Mouse (Mus musculus) midbrain, embryonic 12.5 days (tissue): ENCODE measurements around the gene Dusp27. TPM values are rescaled to one million over a fixed set of nuclear protein-coding genes. Genes with fewer than 3 reads are reported as not detected.
"Not testable (repeated sequence)": the region's sequence is repeated elsewhere in the genome, so short reads cannot be mapped to it uniquely, and the experiment has no call there.

Experiments used
- ATAC-seq: fragments of 200-750 bp; cut with Nextera tagmentation; 2 replicates; pipeline ENCODE4 v1.8.0; 2017; ENCODE audit warnings: low read depth, moderate TSS enrichment, moderate library complexity; ENCODE audit not compliant: low FRiP score
- H3K27ac ChIP-seq: fragments of 300-500 bp; sonication (generic); replicated peaks from 2 replicates; pipeline ENCODE4 v1.5.1; 2016; ENCODE audit warnings: mild to moderate bottlenecking
- H3K27me3 ChIP-seq: fragments of 300-500 bp; sonication (generic); 2 replicates; pipeline ENCODE4 v1.6.1; 2016; ENCODE audit warnings: mild to moderate bottlenecking
- H3K36me3 ChIP-seq: fragments of 300-500 bp; sonication (generic); 2 replicates; pipeline ENCODE4 v1.6.1; 2016
- H3K4me1 ChIP-seq: fragments of 300-500 bp; sonication (generic); 2 replicates; pipeline ENCODE4 v1.6.1; 2016
- H3K4me2 ChIP-seq: fragments of 300-500 bp; sonication (generic); replicated peaks from 2 replicates; pipeline ENCODE4 v1.6.1; 2016; ENCODE audit warnings: mild to moderate bottlenecking, moderate library complexity
- H3K4me3 ChIP-seq: fragments of 300-500 bp; sonication (generic); 2 replicates; pipeline ENCODE4 v1.5.1; 2016; ENCODE audit warnings: mild to moderate bottlenecking
- H3K9ac ChIP-seq: fragments of 300-500 bp; sonication (generic); replicated peaks from 2 replicates; pipeline ENCODE4 v1.6.1; 2016; ENCODE audit warnings: mild to moderate bottlenecking, moderate library complexity
- H3K9me3 ChIP-seq: fragments of 300-500 bp; sonication (generic); 2 replicates; pipeline ENCODE4 v1.6.1; 2016; ENCODE audit warnings: mild to moderate bottlenecking
- WGBS: fragments of 180-500 bp; shearing (Covaris S2); methylation state at CpG from one replicate; pipeline ENCODE4 v1.1.7; 2016; 5-methylcytosine and 5-hydroxymethylcytosine counted together
- polyA plus RNA-seq: library from polyadenylated mRNA; unstranded; fragments of >200 nt; fragmentation: Nextera tagmentation; extraction: Ambion mirVana; gene quantifications from 2 replicates; pipeline ENCODE4 v1.2.1, GENCODE M21; 2016

The Dusp27 gene
- polyA plus RNA-seq, 1 experiment from 2014 or later, result 3.0 TPM

DNA sequence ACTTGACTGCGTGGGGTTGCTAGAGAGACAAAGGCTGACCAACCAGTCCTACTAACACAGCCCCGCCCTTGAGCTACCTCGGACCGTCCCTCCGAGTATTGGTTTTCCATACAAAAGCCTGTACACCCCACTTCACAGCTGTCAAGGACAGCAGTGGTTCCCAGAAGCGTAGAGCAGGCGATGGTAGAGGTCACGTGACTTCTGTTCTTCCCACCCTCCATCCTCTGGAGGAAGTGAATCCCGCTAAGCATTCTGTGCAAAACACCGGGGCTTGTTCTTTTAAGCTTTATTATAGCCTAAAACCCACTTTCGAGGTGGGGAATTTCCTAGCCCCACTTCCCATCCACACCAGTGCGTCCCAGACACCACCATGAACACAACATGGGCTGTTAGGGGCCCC is 30.0 kb upstream of the Dusp27 start:
- Histone ChIP-seq H3K27me3 (peaks cover 51% of the 10 kb centered on the region), H3K4me2 (no peak overlapping the region), H3K27ac (no peak overlapping the region), H3K4me3 (no peak overlapping the region), H3K36me3 (no peaks in the 10 kb centered on the region), H3K4me1 (peaks cover 5% of the 10 kb centered on the region; the same call in 1 of the 2 replicates), H3K9ac (no peak overlapping the region), H3K9me3 (no peaks in the 10 kb centered on the region)
- WGBS, result 87% methylated on average over 12 of the region's 12 CpGs
- no peak for ATAC-seq

DNA sequence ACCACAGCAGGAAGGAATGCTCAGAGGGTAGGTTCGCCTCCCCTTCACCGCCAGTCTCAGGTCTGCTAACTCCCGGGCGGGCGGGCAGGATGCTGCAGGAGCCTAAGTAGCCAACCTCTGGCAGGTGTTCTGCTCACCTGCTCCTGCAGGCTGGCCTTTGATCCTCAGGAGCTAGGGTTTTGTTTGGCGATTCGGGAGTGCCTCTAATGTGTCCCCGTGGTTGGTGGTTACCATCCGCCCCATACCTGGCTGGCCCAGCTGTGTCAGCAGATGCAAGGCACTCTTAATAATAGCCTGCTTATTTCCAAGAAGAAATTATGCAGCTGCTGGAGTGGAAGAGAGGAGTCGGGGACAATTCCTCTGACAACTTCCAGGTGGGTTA is 27.4 kb upstream of the Dusp27 start:
- Histone ChIP-seq H3K4me3 (no peak overlapping the region), H3K9ac (no peak overlapping the region), H3K36me3 (no peaks in the 10 kb centered on the region), H3K27ac (no peak overlapping the region), H3K4me2 (no peak overlapping the region), H3K27me3 (peaks cover 49% of the 10 kb centered on the region), H3K4me1 (peaks cover 7% of the 10 kb centered on the region; the same call in 1 of the 2 replicates), H3K9me3 (no peaks in the 10 kb centered on the region)
- WGBS, result 55% methylated on average over 10 of the region's 10 CpGs
- no peak for ATAC-seq

DNA sequence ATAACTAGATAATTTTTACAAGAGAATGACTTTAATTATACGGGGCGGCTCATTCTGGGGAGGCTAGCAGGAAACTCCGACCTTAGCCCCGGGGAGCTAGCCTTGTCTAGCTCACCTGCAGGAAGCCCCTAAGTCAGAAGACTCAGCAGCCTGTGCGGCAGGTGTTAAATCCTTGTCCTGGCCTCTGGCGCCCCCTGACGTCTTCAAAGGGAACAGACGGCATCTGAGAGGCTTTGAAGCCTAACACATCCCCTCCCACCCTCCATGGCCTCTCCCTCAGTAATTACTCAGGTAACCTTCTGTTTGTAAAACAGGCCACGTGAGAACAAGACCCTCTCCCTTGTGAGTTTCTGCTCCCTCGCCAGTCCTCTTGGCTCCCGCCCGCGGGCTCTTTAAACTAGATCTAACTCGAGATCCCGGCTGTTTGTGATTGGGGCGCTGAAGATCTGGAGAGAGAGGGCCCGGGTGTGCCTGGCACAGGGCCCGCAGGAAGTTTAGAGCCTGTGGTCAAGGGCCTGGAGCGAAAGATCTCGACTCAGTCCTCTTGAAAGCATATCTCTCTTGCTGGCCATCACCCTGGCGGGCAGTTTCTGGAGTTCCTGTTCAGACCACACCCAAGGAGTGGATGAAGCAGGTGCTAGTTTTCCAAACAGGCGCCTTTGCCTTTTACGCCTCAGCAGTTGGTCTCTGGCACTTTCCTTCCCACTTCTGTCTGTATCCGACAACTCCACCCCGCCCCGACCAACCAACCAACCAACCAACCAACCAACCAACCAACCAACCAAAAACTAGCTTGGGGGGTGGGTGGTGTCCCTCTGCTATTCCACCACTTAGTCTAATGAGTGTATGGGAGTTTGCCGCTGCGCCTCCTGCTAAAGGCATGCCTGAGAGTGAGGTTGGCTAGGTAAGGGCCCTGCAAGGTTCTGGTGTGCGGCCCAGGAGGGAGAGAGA is 26.7 kb upstream of the Dusp27 start:
- H3K4me2 ChIP-seq, result peak overlapping the region; percentile 40
- H3K27me3 ChIP-seq, result peaks cover 43% of the 10 kb centered on the region

DNA sequence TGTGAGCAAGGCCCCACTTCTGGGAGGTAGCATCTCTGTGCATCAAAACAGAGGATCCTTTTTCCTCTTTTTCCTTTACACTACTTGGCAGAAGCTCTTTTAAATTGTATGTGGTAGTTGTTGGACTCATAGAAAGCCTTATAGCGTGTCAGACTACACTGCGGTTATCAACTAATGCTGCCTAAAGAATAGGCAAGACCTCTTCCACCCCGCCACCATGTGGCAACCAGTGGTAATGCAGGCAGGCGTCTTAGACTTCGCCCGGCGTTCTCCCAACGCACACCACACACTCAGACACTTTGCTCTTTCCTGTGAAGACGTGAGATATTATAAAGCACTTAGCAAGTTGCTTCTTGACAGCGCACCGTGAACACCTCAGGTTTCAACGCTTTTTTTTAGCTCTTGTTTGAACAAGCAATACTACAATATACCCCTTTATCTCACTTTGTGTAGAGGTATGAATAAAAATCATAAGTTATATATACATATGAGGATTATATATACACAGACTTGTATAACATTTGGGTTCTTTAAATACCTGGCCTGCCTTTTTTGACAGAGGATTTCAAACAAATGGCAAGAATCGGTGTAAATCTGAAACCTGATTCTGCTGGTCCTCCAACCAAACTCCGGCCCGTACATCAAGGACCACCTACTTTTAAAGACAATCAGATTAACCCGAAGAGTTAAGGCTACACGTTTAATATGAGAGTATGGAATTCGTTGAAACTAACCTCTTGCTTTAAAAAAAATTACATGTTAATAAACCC is 25.8 kb upstream of the Dusp27 start:
- no peak overlapping the region for H3K9ac ChIP-seq
- H3K27ac ChIP-seq, result no peak overlapping the region
- ATAC-seq, result peak; percentile 27
- peaks cover 36% of the 10 kb centered on the region for H3K27me3 ChIP-seq
- no peaks in the 10 kb centered on the region for H3K36me3 ChIP-seq
- H3K4me2 ChIP-seq, result no peak overlapping the region
- WGBS, result 14% methylated on average over 18 of the region's 18 CpGs
- no peaks in the 10 kb centered on the region for H3K9me3 ChIP-seq
- no peak overlapping the region for H3K4me3 ChIP-seq
- peaks cover 7% of the 10 kb centered on the region; the same call in 1 of the 2 replicates for H3K4me1 ChIP-seq

More for the DNA sequence above, 26.7 kb upstream of the Dusp27 start:
- WGBS, result 24% methylated on average over 29 of the region's 29 CpGs
- no peak overlapping the region for H3K9ac ChIP-seq
- no peaks in the 10 kb centered on the region for H3K36me3 ChIP-seq
- no peak overlapping the region for H3K4me3 ChIP-seq
- peaks cover 7% of the 10 kb centered on the region; the same call in 1 of the 2 replicates for H3K4me1 ChIP-seq
- H3K27ac ChIP-seq, result no peak overlapping the region
- no peaks in the 10 kb centered on the region for H3K9me3 ChIP-seq
- peak; percentile 39; the same call in 1 of the 2 replicates for ATAC-seq

DNA sequence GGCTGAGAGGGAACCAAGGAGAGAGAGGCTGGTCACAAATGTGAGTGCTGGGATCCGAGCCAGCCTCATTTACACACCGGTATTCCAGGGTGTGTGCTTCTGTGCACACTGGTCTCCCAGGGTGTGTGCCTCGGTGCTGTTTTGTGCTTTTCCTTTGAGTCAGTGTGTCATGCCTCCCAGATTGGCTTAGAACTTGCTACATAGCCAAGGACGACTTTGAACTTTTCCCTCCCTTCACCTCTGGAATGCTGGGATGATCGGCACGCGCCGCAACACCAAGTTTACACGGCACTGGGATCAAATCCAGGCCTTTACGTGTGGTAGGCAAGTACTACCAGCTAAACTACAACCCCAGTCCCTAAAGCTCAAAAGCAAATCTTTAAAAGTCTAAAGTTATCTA is 24.3 kb upstream of the Dusp27 start:
- Histone ChIP-seq H3K4me3 (no peak overlapping the region), H3K36me3 (no peaks in the 10 kb centered on the region), H3K4me2 (no peak overlapping the region), H3K27ac (no peak overlapping the region), H3K27me3 (peaks cover 29% of the 10 kb centered on the region), H3K9ac (no peak overlapping the region), H3K4me1 (peaks cover 7% of the 10 kb centered on the region; the same call in 1 of the 2 replicates), H3K9me3 (no peaks in the 10 kb centered on the region)
- WGBS, result 92% methylated on average over 10 of the region's 10 CpGs
- no peak for ATAC-seq

DNA sequence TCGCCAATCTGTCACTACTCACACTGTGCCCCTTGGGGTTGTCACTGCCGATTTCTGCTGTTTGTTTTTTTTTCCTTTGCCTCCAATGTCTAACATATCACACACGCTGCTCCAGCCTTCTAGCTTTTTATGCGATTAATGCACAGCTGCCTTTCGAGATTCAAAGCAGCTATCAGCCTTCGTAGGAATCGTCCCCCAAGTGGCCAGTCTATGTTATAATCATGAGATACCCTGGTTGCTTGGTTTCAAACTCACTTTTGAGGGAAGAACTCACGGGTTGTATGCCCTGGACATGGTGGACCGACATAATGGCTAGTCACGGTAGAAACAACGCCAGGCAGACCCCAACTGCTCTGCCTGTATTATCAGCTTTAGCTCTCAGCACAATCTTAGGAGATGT is 23.6 kb upstream of the Dusp27 start:
- Histone ChIP-seq H3K9ac (no peak overlapping the region), H3K4me3 (no peak overlapping the region), H3K4me2 (no peak overlapping the region), H3K4me1 (peaks cover 7% of the 10 kb centered on the region; the same call in 1 of the 2 replicates), H3K36me3 (no peaks in the 10 kb centered on the region), H3K27ac (no peak overlapping the region), H3K9me3 (no peaks in the 10 kb centered on the region), H3K27me3 (peaks cover 24% of the 10 kb centered on the region)
- 58% methylated on average over 11 of the region's 11 CpGs for WGBS
- no peak for ATAC-seq

- H3K27me3 ChIP-seq, result peaks cover 15% of the 10 kb centered on the region
- peaks cover 7% of the 10 kb centered on the region; the same call in 1 of the 2 replicates for H3K4me1 ChIP-seq
- H3K9ac ChIP-seq, result no peak overlapping the region
- no peak overlapping the region for H3K4me3 ChIP-seq
- WGBS, result 84% methylated on average over 7 of the region's 7 CpGs
- no peak overlapping the region for H3K27ac ChIP-seq
- no peaks in the 10 kb centered on the region for H3K36me3 ChIP-seq
- no peak overlapping the region for H3K4me2 ChIP-seq
- H3K9me3 ChIP-seq, result no peaks in the 10 kb centered on the region
- no peak for ATAC-seq
Observed at GRCm38 (mm10) chr1:166150035-166150434, 22.3 kb upstream of the Dusp27 start.

- H3K4me1 ChIP-seq, result peaks cover 7% of the 10 kb centered on the region; the same call in 1 of the 2 replicates
- 88% methylated on average over 4 of the region's 4 CpGs for WGBS
- H3K36me3 ChIP-seq, result no peaks in the 10 kb centered on the region
- no peak overlapping the region for H3K27ac ChIP-seq
- H3K9ac ChIP-seq, result no peak overlapping the region
- H3K9me3 ChIP-seq, result no peaks in the 10 kb centered on the region
- H3K4me3 ChIP-seq, result no peak overlapping the region
- peaks cover 9% of the 10 kb centered on the region for H3K27me3 ChIP-seq
- no peak for ATAC-seq
- H3K4me2 ChIP-seq, result no peak overlapping the region
Observed at GRCm38 (mm10) chr1:166149441-166149840, 21.7 kb upstream of the Dusp27 start.

GRCm38 (mm10) chr1:166147657-166148056 is 19.9 kb upstream of the Dusp27 start:
- Histone ChIP-seq H3K27me3 (0 out of 2 replicates have a peak, but pooled peaks cover 2% of the 10 kb centered on the region), H3K36me3 (no peaks in the 10 kb centered on the region), H3K9me3 (no peaks in the 10 kb centered on the region), H3K4me3 (no peak overlapping the region), H3K4me2 (no peak overlapping the region), H3K27ac (no peak overlapping the region), H3K4me1 (0 out of 2 replicates have a peak, but pooled peaks cover 4% of the 10 kb centered on the region), H3K9ac (no peak overlapping the region)
- ATAC-seq, result no peak
- 72% methylated on average over 3 of the region's 3 CpGs for WGBS

- Histone ChIP-seq H3K9me3 (no peaks in the 10 kb centered on the region), H3K36me3 (no peaks in the 10 kb centered on the region), H3K27ac (no peak overlapping the region), H3K9ac (no peak overlapping the region), H3K4me3 (no peak overlapping the region), H3K4me1 (0 out of 2 replicates have a peak, but pooled peaks cover 4% of the 10 kb centered on the region), H3K27me3 (no peaks in the 10 kb centered on the region), H3K4me2 (no peak overlapping the region)
- WGBS, result 87% methylated on average over 11 of the region's 11 CpGs
- no peak for ATAC-seq
Observed at GRCm38 (mm10) chr1:166146626-166147025, 18.9 kb upstream of the Dusp27 start.

GRCm38 (mm10) chr1:166142369-166142768 is 14.6 kb upstream of the Dusp27 start:
- 85% methylated on average over 6 of the region's 6 CpGs for WGBS
- no peak overlapping the region for H3K4me2 ChIP-seq
- H3K4me1 ChIP-seq, result peaks cover 7% of the 10 kb centered on the region
- H3K36me3 ChIP-seq, result no peaks in the 10 kb centered on the region
- no peaks in the 10 kb centered on the region for H3K27me3 ChIP-seq
- ATAC-seq, result no peak
- no peak overlapping the region for H3K27ac ChIP-seq
- H3K4me3 ChIP-seq, result no peak overlapping the region
- H3K9me3 ChIP-seq, result no peaks in the 10 kb centered on the region
- H3K9ac ChIP-seq, result no peak overlapping the region

- H3K4me3 ChIP-seq, H3K9ac ChIP-seq, H3K27ac ChIP-seq, H3K9me3 ChIP-seq, ATAC-seq, H3K4me2 ChIP-seq, H3K27me3 ChIP-seq, H3K4me1 ChIP-seq, H3K36me3 ChIP-seq: not testable (repeated sequence)
- WGBS, result 93% methylated on average over 9 of the region's 9 CpGs
Observed at GRCm38 (mm10) chr1:166141868-166142267, 14.1 kb upstream of the Dusp27 start.
